Mouse (Mus musculus) embryonic facial prominence, embryonic 10.5 days (tissue): Measurements from ENCODE around the gene Rnf39. TPM values are rescaled to one million over a fixed set of nuclear protein-coding genes. Genes with fewer than 3 reads are reported as not detected.
A peak's percentile ranks its signal among the peaks of the same experiment; 100 is the strongest.

Experiments used
- DNase-seq: peaks from one replicate; pipeline ENCODE4 v3.0.0-alpha.2; 2017; ENCODE audit warnings: low spot score
- H3K27ac ChIP-seq: fragments of 300-500 bp; sonication (generic); replicated peaks from 2 replicates; pipeline ENCODE4 v1.5.1; 2016; ENCODE audit warnings: mild to moderate bottlenecking
- H3K27me3 ChIP-seq: fragments of 300-500 bp; sonication (generic); replicated peaks from 2 replicates; pipeline ENCODE4 v1.6.1; 2016; ENCODE audit warnings: low read depth, mild to moderate bottlenecking; ENCODE audit not compliant: poor library complexity, severe bottlenecking
- H3K36me3 ChIP-seq: fragments of 300-500 bp; sonication (generic); replicated peaks from 2 replicates; pipeline ENCODE4 v1.6.1; 2016; ENCODE audit warnings: mild to moderate bottlenecking, moderate library complexity
- H3K4me1 ChIP-seq: fragments of 300-500 bp; sonication (generic); 2 replicates; pipeline ENCODE4 v1.6.1; 2016
- H3K4me3 ChIP-seq: fragments of 300-500 bp; sonication (generic); 2 replicates; pipeline ENCODE4 v1.5.1; 2016; ENCODE audit warnings: mild to moderate bottlenecking, moderate library complexity
- H3K9me3 ChIP-seq: fragments of 300-500 bp; sonication (generic); 2 replicates; pipeline ENCODE4 v1.6.1; 2016; ENCODE audit warnings: mild to moderate bottlenecking
- WGBS: fragments of 180-500 bp; shearing (Covaris S2); methylation state at CpG from one replicate; pipeline ENCODE4 v1.1.7; 2016; 5-methylcytosine and 5-hydroxymethylcytosine counted together
- polyA plus RNA-seq: library from polyadenylated mRNA; unstranded; fragments of >200 nt; fragmentation: Nextera tagmentation; extraction: Ambion mirVana; gene quantifications from 2 replicates; pipeline ENCODE4 v1.2.1, GENCODE M21; 2016

The Rnf39 gene
- polyA plus RNA-seq, result not detected in 2 replicates

DNA sequence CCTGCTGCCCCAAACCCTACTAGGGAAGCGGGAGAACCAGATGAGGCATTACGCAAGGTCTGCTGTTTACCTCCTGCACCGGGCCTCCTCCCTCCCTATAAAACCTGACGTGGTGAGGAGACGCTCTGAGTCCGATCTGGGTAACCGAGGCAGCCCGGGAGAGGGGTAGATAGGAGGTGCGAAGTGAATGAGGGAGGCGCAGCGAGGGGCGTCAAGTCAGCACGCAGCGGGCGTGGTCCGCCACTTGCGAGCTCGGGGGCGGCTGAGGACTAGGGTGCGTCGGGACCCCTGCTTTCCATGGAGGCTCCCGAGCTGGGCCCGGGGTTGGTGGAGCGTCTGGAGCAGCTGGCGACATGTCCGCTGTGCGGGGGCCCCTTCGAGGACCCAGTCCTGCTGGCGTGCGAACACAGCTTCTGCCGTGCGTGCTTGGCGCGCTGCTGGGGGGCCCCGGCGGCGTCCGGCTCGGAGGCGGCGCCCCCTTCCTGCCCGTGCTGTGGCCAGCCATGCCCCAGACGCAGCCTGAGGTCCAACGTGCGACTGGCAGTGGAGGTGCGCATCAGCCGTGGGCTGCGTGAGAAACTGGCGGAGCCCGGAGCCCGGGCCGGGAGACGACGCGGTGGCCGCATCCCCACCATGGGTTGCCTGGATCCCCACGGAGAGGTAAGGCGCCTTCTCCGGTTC is at the start of gene Rnf39:
TSS of gene Rnf39 (plus strand) at position 128 of the 681 bp plus-strand sequence.
- Histone ChIP-seq H3K36me3 (no peaks in the 10 kb centered on the region), H3K27me3 (peaks cover 81% of the 10 kb centered on the region), H3K4me1 (peaks cover 31% of the 10 kb centered on the region), H3K9me3 (no peaks in the 10 kb centered on the region), H3K4me3 (peak within 1 kb of the TSS; percentile 51), H3K27ac (no peak within 1 kb of the TSS)
- 3% methylated on average over 59 of the region's 59 CpGs for WGBS
- peak; percentile 47 for DNase-seq

DNA sequence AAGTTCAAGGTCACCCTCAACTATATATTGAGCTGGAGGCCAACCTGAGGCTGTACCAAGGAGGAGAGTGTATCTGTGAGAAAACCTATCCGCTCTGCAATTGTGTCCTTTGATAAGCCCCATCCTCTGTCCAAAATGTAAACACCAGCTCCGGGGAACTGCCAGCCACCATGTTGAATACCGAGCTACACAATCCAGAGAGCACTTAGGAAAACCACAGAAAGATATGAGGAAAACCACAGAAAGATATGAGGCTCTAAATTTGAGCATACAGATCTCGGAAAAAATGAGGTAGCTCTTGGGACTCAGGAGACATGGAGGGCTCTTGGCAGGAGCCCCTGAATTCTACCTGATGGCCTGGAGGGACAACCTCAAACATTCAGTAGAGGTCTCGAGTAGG is 49.3 kb upstream of the Rnf39 start:
- DNase-seq, result no peak
- 80% methylated on average over 5 of the region's 5 CpGs for WGBS
- no peaks in the 10 kb centered on the region for H3K27me3 ChIP-seq
- no peaks in the 10 kb centered on the region for H3K9me3 ChIP-seq
- H3K4me3 ChIP-seq, result no peak overlapping the region
- no peaks in the 10 kb centered on the region for H3K4me1 ChIP-seq
- no peaks in the 10 kb centered on the region for H3K36me3 ChIP-seq
- no peak overlapping the region for H3K27ac ChIP-seq

DNA sequence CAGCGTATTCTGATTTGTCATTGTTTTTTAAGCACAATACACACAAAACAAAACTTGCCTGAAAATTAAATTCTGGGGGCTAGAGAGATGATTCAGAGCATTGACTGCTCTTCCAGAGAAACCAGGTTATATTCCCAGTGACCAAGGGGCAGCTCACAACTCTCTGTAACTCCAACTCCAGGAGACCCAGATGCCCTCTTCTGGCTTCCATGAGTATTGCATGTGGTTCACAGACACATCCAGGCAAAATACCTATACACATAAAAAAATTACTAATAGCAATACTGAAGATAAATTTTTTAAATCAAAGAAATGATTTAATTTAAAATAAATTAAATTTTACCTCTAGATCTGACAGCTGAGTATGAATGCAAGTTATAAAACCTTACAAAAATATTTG is 46.1 kb upstream of the Rnf39 start:
- Histone ChIP-seq H3K36me3 (no peaks in the 10 kb centered on the region), H3K9me3 (no peaks in the 10 kb centered on the region), H3K4me3 (no peak overlapping the region), H3K27ac (no peak overlapping the region), H3K4me1 (no peaks in the 10 kb centered on the region), H3K27me3 (no peaks in the 10 kb centered on the region)
- peak; percentile 49 for DNase-seq
- 80% methylated on average over 1 of the region's 1 CpGs for WGBS

DNA sequence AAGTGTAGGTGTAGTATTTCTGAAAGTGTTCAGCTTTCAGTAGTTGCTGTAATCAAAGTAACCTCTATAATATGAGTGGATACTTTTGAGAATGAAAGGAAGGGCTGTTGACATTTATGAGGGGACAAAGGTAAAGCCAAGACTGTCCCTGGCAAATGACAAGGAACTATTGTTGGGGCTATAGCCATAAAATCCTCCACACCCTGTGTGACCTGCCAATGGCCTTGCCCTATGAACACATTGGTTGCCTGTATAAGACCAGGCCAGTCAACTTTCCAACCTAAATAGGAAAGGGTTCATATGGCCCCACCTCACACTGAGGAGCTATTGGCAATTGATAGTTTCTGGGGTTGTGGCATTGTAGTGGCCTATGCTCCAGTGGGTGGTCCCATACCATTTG is 45.7 kb upstream of the Rnf39 start:
- Histone ChIP-seq H3K27me3 (no peaks in the 10 kb centered on the region), H3K36me3 (no peaks in the 10 kb centered on the region), H3K27ac (no peak overlapping the region), H3K4me1 (no peaks in the 10 kb centered on the region), H3K4me3 (no peak overlapping the region), H3K9me3 (no peaks in the 10 kb centered on the region)
- no peak for DNase-seq

DNA sequence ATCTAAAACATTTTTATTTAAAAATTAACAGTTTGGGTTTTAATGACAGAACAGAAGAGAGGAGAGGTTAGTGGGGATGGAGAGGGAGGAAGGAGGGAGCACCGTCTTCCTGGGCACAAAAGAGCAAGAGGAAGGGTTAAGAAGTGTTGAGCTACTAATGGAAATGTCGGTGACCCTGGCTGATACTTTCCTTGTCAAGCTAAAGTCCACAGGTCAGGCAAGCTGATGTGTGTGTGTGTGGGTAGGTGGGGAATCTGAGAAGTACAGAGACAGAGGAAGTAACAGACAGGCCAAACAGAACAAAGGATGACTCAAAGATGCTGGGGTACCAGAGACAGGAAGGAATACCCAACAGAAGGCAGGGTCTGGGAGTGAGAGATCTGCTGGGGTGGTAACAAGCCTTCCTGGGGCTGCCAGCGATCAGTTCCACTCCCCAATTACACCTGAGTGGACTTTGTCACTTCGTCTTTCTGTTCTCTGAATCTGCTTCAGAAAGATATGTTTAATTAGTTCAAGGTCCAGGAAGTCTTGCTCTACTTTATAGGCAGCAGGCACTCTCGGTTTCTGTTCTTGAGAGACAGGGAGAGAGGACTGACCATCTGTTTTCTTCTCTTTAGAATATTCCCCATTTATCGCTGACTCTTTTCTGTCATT is 45.0 kb upstream of the Rnf39 start, which contains the start of gene Trim31:
TSS of gene Trim31 (plus strand) at position 567 of the 654 bp plus-strand sequence.
- Histone ChIP-seq H3K9me3 (no peaks in the 10 kb centered on the region), H3K36me3 (no peaks in the 10 kb centered on the region), H3K4me1 (no peaks in the 10 kb centered on the region), H3K4me3 (no peak within 1 kb of the TSS), H3K27me3 (no peaks in the 10 kb centered on the region), H3K27ac (no peak within 1 kb of the TSS)
- no peak for DNase-seq
- 72% methylated on average over 6 of the region's 6 CpGs for WGBS

DNA sequence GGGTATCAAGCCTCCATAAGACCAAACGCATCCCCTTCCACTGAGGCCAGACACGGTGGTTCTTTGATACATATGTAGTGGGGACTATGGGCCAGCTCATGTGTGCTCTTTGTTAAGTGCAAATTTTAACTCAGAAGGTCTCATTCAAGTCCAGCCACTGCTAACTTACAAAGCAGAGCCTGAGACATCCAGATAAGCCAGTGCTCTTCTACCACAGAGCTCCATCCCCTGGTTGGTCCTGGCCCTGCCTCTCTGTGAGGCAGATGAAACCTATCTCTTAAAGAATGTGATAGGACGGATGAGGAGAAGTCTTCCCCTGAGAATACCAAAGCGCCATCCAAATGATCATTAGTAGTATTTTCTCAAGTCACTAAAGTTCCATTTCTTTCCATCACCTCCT is 43.3 kb upstream of the Rnf39 start:
- H3K27me3 ChIP-seq, result no peaks in the 10 kb centered on the region
- no peak overlapping the region for H3K4me3 ChIP-seq
- no peak overlapping the region for H3K27ac ChIP-seq
- no peak for DNase-seq
- no peaks in the 10 kb centered on the region for H3K9me3 ChIP-seq
- H3K36me3 ChIP-seq, result no peaks in the 10 kb centered on the region
- no peaks in the 10 kb centered on the region for H3K4me1 ChIP-seq
- WGBS, result 80% methylated on average over 4 of the region's 4 CpGs

DNA sequence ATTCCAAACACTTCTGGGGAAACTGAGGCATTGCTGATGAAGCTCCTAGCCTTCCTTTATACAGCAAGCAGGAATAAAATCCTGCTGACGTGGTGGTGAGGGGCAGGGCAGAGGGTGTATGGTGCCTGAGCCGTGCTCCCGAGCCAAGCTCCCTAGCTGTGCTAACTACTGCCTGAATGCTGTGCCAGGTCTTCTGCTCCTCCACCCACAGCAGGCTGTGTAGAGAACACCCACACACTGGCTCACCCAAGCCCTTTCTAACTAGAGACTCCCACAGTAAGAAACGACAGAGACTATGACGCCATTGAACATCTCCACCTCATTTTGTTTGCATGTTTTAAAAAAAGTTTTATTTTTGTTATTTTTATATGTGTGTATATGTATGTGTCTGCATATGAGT is 42.7 kb upstream of the Rnf39 start:
- WGBS, result 87% methylated on average over 5 of the region's 5 CpGs
- H3K4me1 ChIP-seq, result no peaks in the 10 kb centered on the region
- H3K4me3 ChIP-seq, result no peak overlapping the region
- H3K9me3 ChIP-seq, result no peaks in the 10 kb centered on the region
- H3K36me3 ChIP-seq, result no peaks in the 10 kb centered on the region
- no peak overlapping the region for H3K27ac ChIP-seq
- H3K27me3 ChIP-seq, result no peaks in the 10 kb centered on the region
- DNase-seq, result no peak

DNA sequence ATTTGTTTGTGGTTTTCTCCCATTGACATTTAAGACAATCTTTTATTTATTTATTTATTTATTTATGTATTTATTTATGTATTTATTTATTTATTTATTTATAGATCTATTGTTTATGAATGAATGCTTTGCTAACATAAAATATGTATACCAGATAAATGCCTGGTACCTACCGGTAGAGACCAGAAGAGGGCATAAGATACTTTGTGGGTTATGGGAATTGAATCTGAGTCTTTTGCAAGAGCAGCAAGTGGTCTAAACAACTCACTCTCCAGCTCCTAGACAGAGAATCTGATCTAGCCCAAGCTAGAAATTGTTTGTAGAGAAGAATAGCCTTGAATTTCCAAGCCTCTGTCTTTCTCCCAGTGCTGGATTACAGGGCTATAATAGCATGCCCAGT is 42.0 kb upstream of the Rnf39 start:
- H3K4me1 ChIP-seq, result no peaks in the 10 kb centered on the region

DNA sequence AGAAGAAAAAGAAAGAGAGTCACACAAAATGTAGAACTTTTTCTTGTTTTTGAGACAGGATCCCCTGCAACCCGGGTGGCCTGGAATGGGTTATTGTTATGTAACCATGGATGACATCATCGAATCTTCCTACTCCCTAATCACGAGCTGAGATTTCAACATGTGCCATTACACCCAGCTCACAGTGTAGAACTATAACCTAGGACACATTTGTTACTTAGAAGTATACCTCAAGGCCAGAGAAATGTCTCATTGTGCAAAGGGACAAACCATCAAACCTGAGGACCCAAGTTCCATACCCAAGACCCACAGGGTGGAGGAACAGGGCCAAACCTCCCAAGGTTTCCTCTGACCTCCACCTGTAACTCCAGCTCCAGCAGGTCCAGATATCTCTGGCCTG is 39.1 kb upstream of the Rnf39 start:
- Histone ChIP-seq H3K36me3 (no peaks in the 10 kb centered on the region), H3K27ac (no peak overlapping the region), H3K9me3 (no peaks in the 10 kb centered on the region), H3K4me1 (no peaks in the 10 kb centered on the region), H3K4me3 (no peak overlapping the region), H3K27me3 (no peaks in the 10 kb centered on the region)
- no peak for DNase-seq
- 78% methylated on average over 3 of the region's 3 CpGs for WGBS

More for the DNA sequence above, 42.0 kb upstream of the Rnf39 start:
- no peaks in the 10 kb centered on the region for H3K27me3 ChIP-seq
- WGBS, result 37% methylated on average over 1 of the region's 1 CpGs
- no peak for DNase-seq
- no peaks in the 10 kb centered on the region for H3K36me3 ChIP-seq
- no peaks in the 10 kb centered on the region for H3K9me3 ChIP-seq
- H3K4me3 ChIP-seq, result no peak overlapping the region
- no peak overlapping the region for H3K27ac ChIP-seq

DNA sequence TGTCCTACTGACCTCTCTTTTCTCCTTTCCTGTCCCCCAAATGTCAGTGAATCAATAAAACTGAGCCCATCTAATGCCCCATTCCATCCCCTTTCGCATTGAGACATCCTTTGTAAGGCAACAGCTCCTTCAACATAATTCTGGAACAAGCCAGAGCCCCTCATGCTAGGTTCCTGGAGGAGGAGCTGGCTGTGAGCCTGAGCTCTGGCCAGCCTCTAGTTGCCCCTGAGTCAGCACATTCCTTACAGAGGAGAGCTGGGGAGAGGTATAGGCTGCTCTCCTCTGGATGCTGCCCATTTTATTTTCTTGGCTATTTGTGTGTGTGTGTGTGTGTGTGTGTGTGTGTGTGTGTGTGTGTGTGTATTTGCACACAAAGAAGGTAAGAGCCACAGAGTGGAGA is 34.5 kb upstream of the Rnf39 start:
- DNase-seq, result no peak
- H3K27me3 ChIP-seq, result no peaks in the 10 kb centered on the region
- WGBS, result 57% methylated on average over 1 of the region's 1 CpGs
- H3K27ac ChIP-seq, result no peak overlapping the region
- H3K4me1 ChIP-seq, result no peaks in the 10 kb centered on the region
- H3K4me3 ChIP-seq, result no peak overlapping the region
- no peaks in the 10 kb centered on the region for H3K9me3 ChIP-seq
- no peaks in the 10 kb centered on the region for H3K36me3 ChIP-seq

DNA sequence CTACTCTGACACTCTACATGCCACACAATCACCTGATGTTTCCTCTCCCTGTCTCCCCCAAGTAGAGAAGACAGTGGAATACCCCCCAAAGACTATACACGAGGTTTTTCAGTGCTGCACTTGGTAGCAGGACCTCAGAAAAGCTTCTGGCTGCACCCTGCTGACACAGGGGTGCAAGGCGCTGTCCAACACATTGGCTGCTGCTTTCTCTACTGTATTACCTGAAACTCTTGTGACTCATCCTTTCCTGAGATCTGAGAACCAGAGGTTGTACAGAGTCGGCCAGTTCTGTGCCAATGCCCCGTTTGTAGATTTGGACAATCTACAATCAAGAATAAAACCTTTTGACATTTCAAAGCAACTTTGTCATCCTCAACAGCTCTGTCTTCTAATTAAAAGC is 32.9 kb upstream of the Rnf39 start:
- no peaks in the 10 kb centered on the region for H3K36me3 ChIP-seq
- DNase-seq, result no peak
- no peaks in the 10 kb centered on the region for H3K4me1 ChIP-seq
- H3K9me3 ChIP-seq, result no peaks in the 10 kb centered on the region
- no peak overlapping the region for H3K27ac ChIP-seq
- no peak overlapping the region for H3K4me3 ChIP-seq
- WGBS, result 61% methylated on average over 4 of the region's 4 CpGs
- H3K27me3 ChIP-seq, result no peaks in the 10 kb centered on the region

DNA sequence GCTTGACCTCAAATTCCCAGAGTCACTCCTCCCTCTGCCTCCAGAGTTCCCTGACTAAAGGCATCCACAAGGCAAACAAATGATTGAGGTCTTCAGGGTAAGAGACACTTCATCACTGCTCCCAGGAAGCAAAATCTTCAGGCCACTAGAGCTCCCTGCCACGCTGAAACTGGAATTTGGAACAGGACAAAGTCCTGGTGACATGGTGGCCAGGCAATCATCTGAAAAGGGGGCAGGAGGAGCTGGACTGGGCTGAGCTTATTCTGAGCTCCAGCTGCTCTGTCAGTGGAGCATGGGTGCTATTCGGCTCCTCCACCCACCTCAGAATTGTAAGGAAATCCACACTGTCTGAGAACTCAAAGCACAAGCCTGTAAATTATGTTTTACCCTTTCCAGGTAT is 30.7 kb upstream of the Rnf39 start:
- H3K4me1 ChIP-seq, result no peaks in the 10 kb centered on the region
- 67% methylated on average over 2 of the region's 2 CpGs for WGBS
- no peaks in the 10 kb centered on the region for H3K27me3 ChIP-seq

DNA sequence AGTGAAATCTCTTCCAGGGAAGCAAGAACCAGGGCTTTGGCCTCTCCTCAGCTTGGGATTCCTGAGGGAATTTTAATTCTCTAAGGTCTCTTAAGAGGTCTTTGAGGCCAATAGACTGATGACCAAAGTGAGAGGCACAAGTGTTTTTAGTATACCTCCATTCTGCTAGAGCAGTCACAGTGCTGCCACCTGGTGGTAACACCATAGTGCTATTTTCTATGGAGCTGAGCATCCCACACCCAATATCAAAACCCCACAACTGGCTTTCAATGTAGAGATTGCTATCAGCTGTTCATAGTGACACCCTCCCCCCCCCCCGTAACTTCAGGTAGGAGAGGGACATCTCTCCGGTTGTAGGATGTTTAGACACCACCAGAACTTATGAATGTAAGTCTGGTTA is 28.6 kb upstream of the Rnf39 start:
- H3K4me1 ChIP-seq, result no peaks in the 10 kb centered on the region
- no peaks in the 10 kb centered on the region for H3K36me3 ChIP-seq
- H3K4me3 ChIP-seq, result no peak overlapping the region
- peak; percentile 68 for DNase-seq
- WGBS, result 15% methylated on average over 2 of the region's 2 CpGs
- H3K27me3 ChIP-seq, result no peaks in the 10 kb centered on the region
- H3K27ac ChIP-seq, result no peak overlapping the region
- no peaks in the 10 kb centered on the region for H3K9me3 ChIP-seq

More for the DNA sequence above, 30.7 kb upstream of the Rnf39 start:
- Histone ChIP-seq H3K9me3 (no peaks in the 10 kb centered on the region), H3K36me3 (no peaks in the 10 kb centered on the region), H3K27ac (no peak overlapping the region), H3K4me3 (no peak overlapping the region)
- DNase-seq, result no peak
